Comparison of ENCODE assay signal across 29 mouse cellular contexts in the genomic region with DNA sequence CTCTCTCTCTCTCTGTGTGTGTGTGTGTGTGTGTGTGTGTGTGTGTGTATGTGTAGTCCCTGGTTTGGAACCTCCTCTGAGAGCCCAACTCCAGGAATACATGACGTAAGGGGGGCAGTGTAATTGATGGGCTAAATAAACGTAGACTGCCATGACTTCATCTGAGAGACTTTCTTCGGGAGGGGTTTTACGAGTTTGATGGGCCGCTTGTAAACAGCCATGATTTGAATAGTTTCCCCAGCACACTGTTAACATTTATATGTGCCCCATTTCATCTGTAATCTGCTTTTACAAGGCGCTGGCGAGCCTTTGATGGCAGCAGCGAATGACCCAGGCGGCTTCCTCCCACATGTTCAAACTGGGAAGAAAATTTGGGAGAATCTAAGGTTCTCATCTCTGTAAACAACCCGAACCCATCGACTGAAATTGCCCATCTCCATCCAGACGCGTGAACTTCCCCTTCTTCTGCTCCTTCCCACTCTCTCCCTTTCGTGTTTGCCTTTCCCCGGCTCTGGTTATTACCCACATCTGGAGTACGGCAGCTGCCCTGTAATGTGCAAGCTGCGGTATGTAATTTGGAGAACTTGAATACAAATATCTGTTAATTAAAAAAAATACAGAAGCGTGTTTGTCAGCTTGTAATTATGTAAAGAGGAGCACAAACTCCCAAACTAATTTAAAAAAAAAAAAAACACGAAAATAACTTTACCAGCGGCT. TPM values are rescaled to one million over a fixed set of nuclear protein-coding genes. Genes with fewer than 3 reads are reported as not detected.
DNase-seq lines count a peak whose midpoint lies in the region; ATAC-seq and TF ChIP-seq lines count a peak whose summit lies in the region.
"Had no signal": no experiment of that assay in that cellular context is flagged by ENCODE, and none has a peak within 500 bp of the region (broad histone marks: within the 10 kb centered on the region; RNA-seq: fewer than 3 reads in every experiment).

No protein-coding gene starts in this region.

- 78% methylated on average over 20 of the region's 20 CpGs for WGBS in forebrain, embryonic 14.5 days
- 89% methylated on average over 20 of the region's 20 CpGs for WGBS in forebrain, embryonic 11.5 days
- WGBS in kidney, embryonic 16.5 days: 32% methylated on average over 20 of the region's 20 CpGs
- WGBS in limb, embryonic 12.5 days: 23% methylated on average over 20 of the region's 20 CpGs
- 29% methylated on average over 20 of the region's 20 CpGs for WGBS in neural tube, embryonic 15.5 days

- H3K4me2 ChIP-seq in forebrain, embryonic 14.5 days (ENCODE audit: low read length): no peak overlapping the region
- H3K4me2 ChIP-seq in forebrain, embryonic 11.5 days (ENCODE audit: low read depth, low read length, severe bottlenecking): no peak overlapping the region
- no peak overlapping the region; the same call in 1 of the 2 replicates for H3K4me2 ChIP-seq in kidney, embryonic 16.5 days (replicated peaks; ENCODE audit: low read depth, low read length)
- H3K4me2 ChIP-seq in limb, embryonic 12.5 days: peak overlapping the region; percentile 37
- peak overlapping the region; percentile 9 for H3K4me2 ChIP-seq in neural tube, embryonic 15.5 days
- H3K4me2 ChIP-seq: heart, embryonic 13.5 days; hindbrain, embryonic 14.5 days; liver, embryonic 15.5 days; lung, embryonic 14.5 days; midbrain, embryonic 15.5 days; stomach, embryonic 15.5 days had no signal

- no peaks in the 10 kb centered on the region for H3K36me3 ChIP-seq in forebrain, embryonic 14.5 days (ENCODE audit: control insufficient read depth, insufficient read depth, low read length)
- H3K36me3 ChIP-seq in forebrain, embryonic 11.5 days (ENCODE audit: control insufficient read depth, insufficient read depth, low read length): no peaks in the 10 kb centered on the region
- H3K36me3 ChIP-seq in kidney, embryonic 16.5 days (ENCODE audit: insufficient read depth, low read length): no peaks in the 10 kb centered on the region
- H3K36me3 ChIP-seq in limb, embryonic 12.5 days: no peaks in the 10 kb centered on the region
- H3K36me3 ChIP-seq in neural tube, embryonic 15.5 days: no peaks in the 10 kb centered on the region
- H3K36me3 ChIP-seq: G1E; heart, embryonic 13.5 days; liver, embryonic 15.5 days; midbrain, embryonic 10.5 days; midbrain, embryonic 15.5 days; stomach, embryonic 15.5 days had no signal

- ATAC-seq in forebrain, embryonic 14.5 days: no peak
- ATAC-seq in forebrain, embryonic 11.5 days (replicated peaks; ENCODE audit: low FRiP score): no peak
- no peak for ATAC-seq in kidney, embryonic 16.5 days (ENCODE audit: low FRiP score, low TSS enrichment)
- ATAC-seq in limb, embryonic 12.5 days (ENCODE audit: insufficient number of reproducible peaks, insufficient read depth, low FRiP score, low TSS enrichment, low read depth): peak; percentile 52; the same call in 1 of the 2 replicates
- ATAC-seq in neural tube, embryonic 15.5 days (ENCODE audit: low FRiP score): peak; percentile 50
- ATAC-seq in frontal cortex, adult (ENCODE audit: low TSS enrichment): no peak
- ATAC-seq: forebrain, postnatal 0 days; intestine, postnatal 0 days; midbrain, embryonic 15.5 days had no signal

- DNase-seq in forebrain, embryonic 14.5 days (ENCODE audit: low spot score): peak; percentile 24
- no peak for DNase-seq in forebrain, embryonic 11.5 days (ENCODE audit: low spot score)
- DNase-seq in kidney, postnatal 14 days: peak; percentile 2
- no peak for DNase-seq in gastrocnemius, adult 2 months
- DNase-seq: adrenal gland, postnatal 14 days; cerebellum, adult 11-12 months; cerebellum, adult 9-11 months; forebrain, postnatal 0 days; gastrocnemius, postnatal 36 days; heart, adult 2 months; heart, postnatal 10 days; kidney, postnatal 10 days; layer of hippocampus, adult 9-11 months; lung, embryonic 14.5 days; lung, postnatal 14 days; right cerebral cortex, postnatal 14 days had no signal

- H3K27me3 ChIP-seq in forebrain, embryonic 14.5 days (replicated peaks; ENCODE audit: control insufficient read depth, insufficient read depth, low read length): no peaks in the 10 kb centered on the region
- H3K27me3 ChIP-seq in forebrain, embryonic 11.5 days (ENCODE audit: control insufficient read depth, insufficient read depth, low read length): no peaks in the 10 kb centered on the region
- H3K27me3 ChIP-seq in kidney, embryonic 16.5 days (ENCODE audit: insufficient read depth, low read length): peaks cover 2% of the 10 kb centered on the region; the same call in 1 of the 2 replicates
- H3K27me3 ChIP-seq in limb, embryonic 12.5 days: peaks cover 10% of the 10 kb centered on the region
- H3K27me3 ChIP-seq in neural tube, embryonic 15.5 days (replicated peaks): no peaks in the 10 kb centered on the region
- H3K27me3 ChIP-seq: liver, embryonic 15.5 days; midbrain, embryonic 15.5 days; stomach, embryonic 15.5 days had no signal

- no peak overlapping the region for H3K27ac ChIP-seq in forebrain, embryonic 14.5 days (ENCODE audit: low read depth, low read length)
- H3K27ac ChIP-seq in forebrain, embryonic 11.5 days (ENCODE audit: low read depth, low read length): no peak overlapping the region
- H3K27ac ChIP-seq in kidney, embryonic 16.5 days (ENCODE audit: low read length): no peak overlapping the region
- no peak overlapping the region for H3K27ac ChIP-seq in limb, embryonic 12.5 days
- H3K27ac ChIP-seq in neural tube, embryonic 15.5 days (replicated peaks): no peak overlapping the region
- no peak overlapping the region for H3K27ac ChIP-seq in gastrocnemius, adult 2 months
- H3K27ac ChIP-seq: heart, adult 2 months; heart, embryonic 13.5 days; hindbrain, embryonic 14.5 days; liver, embryonic 15.5 days; midbrain, embryonic 10.5 days; midbrain, embryonic 15.5 days; stomach, embryonic 15.5 days had no signal

- H3K9ac ChIP-seq in forebrain, embryonic 14.5 days (ENCODE audit: low read length): no peak overlapping the region
- H3K9ac ChIP-seq in forebrain, embryonic 11.5 days (ENCODE audit: low read length): no peak overlapping the region
- H3K9ac ChIP-seq in kidney, embryonic 16.5 days (replicated peaks; ENCODE audit: low read length): no peak overlapping the region
- no peak overlapping the region for H3K9ac ChIP-seq in limb, embryonic 12.5 days (replicated peaks)
- no peak overlapping the region for H3K9ac ChIP-seq in neural tube, embryonic 15.5 days (replicated peaks)
- H3K9ac ChIP-seq: forebrain, postnatal 0 days; heart, embryonic 13.5 days; hindbrain, embryonic 14.5 days; liver, embryonic 15.5 days; lung, embryonic 14.5 days; midbrain, embryonic 15.5 days; stomach, embryonic 15.5 days had no signal

- no peaks in the 10 kb centered on the region for H3K9me3 ChIP-seq in forebrain, embryonic 14.5 days (replicated peaks; ENCODE audit: control insufficient read depth, low read length)
- H3K9me3 ChIP-seq in forebrain, embryonic 11.5 days (ENCODE audit: control insufficient read depth, low read length): no peaks in the 10 kb centered on the region
- no peaks in the 10 kb centered on the region for H3K9me3 ChIP-seq in kidney, embryonic 16.5 days (ENCODE audit: low read length)
- no peaks in the 10 kb centered on the region for H3K9me3 ChIP-seq in limb, embryonic 12.5 days
- H3K9me3 ChIP-seq in neural tube, embryonic 15.5 days (replicated peaks): no peaks in the 10 kb centered on the region
- H3K9me3 ChIP-seq: G1E; heart, embryonic 13.5 days; liver, embryonic 15.5 days; midbrain, embryonic 10.5 days; midbrain, embryonic 15.5 days; stomach, embryonic 15.5 days had no signal

- no peaks in the 10 kb centered on the region for H3K4me1 ChIP-seq in forebrain, embryonic 14.5 days (ENCODE audit: control insufficient read depth, insufficient read depth, low read length)
- no peaks in the 10 kb centered on the region for H3K4me1 ChIP-seq in forebrain, embryonic 11.5 days (replicated peaks; ENCODE audit: control insufficient read depth, insufficient read depth, low read length)
- peaks cover 11% of the 10 kb centered on the region for H3K4me1 ChIP-seq in kidney, embryonic 16.5 days (ENCODE audit: insufficient read depth, low read length)
- peaks cover 9% of the 10 kb centered on the region for H3K4me1 ChIP-seq in limb, embryonic 12.5 days (replicated peaks)
- peaks cover 11% of the 10 kb centered on the region for H3K4me1 ChIP-seq in neural tube, embryonic 15.5 days
- H3K4me1 ChIP-seq: heart, embryonic 13.5 days; liver, embryonic 15.5 days; midbrain, embryonic 10.5 days; midbrain, embryonic 15.5 days; stomach, embryonic 15.5 days had no signal

- no peak for TF ChIP-seq CTCF in gastrocnemius, adult 2 months (IDR thresholded peaks at IDR 0.05)

- H3K4me3 ChIP-seq in forebrain, embryonic 14.5 days (ENCODE audit: low read depth, low read length): no peak overlapping the region
- no peak overlapping the region for H3K4me3 ChIP-seq in forebrain, embryonic 11.5 days (ENCODE audit: low read depth, low read length)
- no peak overlapping the region for H3K4me3 ChIP-seq in kidney, embryonic 16.5 days (ENCODE audit: low read length)
- H3K4me3 ChIP-seq in limb, embryonic 12.5 days (replicated peaks): no peak overlapping the region
- no peak overlapping the region for H3K4me3 ChIP-seq in neural tube, embryonic 15.5 days (replicated peaks)
- H3K4me3 ChIP-seq in gastrocnemius, adult 2 months: no peak overlapping the region
- H3K4me3 ChIP-seq: heart, adult 2 months; heart, embryonic 13.5 days; liver, embryonic 15.5 days; midbrain, embryonic 10.5 days; midbrain, embryonic 15.5 days; stomach, embryonic 15.5 days had no signal

- intact Hi-C loops in gastrocnemius, adult 2 months (cut with DNase I): no loop called here

RNA-seq across cellular contexts. Expression of gene Kirrel3, which starts 34.7 kb away (rescaled TPM):
- 31.0 and 43.8 TPM in 2 replicates for polyA plus RNA-seq in forebrain, embryonic 14.5 days (2014; fragmentation: Nextera tagmentation; extraction: Ambion mirVana)
- polyA plus RNA-seq in forebrain, embryonic 11.5 days (2014; fragmentation: Nextera tagmentation; extraction: Ambion mirVana): 5.3 TPM in 2 replicates
- 2.6 and 3.6 TPM in 2 replicates for polyA plus RNA-seq in kidney, embryonic 16.5 days (2015; fragmentation: Nextera tagmentation; extraction: Ambion mirVana)
- polyA plus RNA-seq in limb, embryonic 12.5 days (2016; fragmentation: Nextera tagmentation; extraction: Ambion mirVana): 7.8 and 10.5 TPM in 2 replicates
- 38.3 and 43.7 TPM in 2 replicates for polyA plus RNA-seq in neural tube, embryonic 15.5 days (2015; fragmentation: Nextera tagmentation; extraction: Ambion mirVana)
- total RNA-seq in gastrocnemius, adult 2 months (2021): under 1 TPM; 0.61 to 0.77 TPM
- polyA plus RNA-seq: G1E; liver, adult 2 months had no signal

Comparison
In these comparisons a context has a peak if more than half of its experiments do, and no peak if none do; other contexts are left out.
1. DNase-seq: peak in forebrain, embryonic 14.5 days (single experiment) and kidney, postnatal 14 days (single experiment); none in forebrain, embryonic 11.5 days (single experiment) and gastrocnemius, adult 2 months (single experiment).
2. ATAC-seq: peak in limb, embryonic 12.5 days (single experiment) and neural tube, embryonic 15.5 days (single experiment); none in forebrain, embryonic 14.5 days (single experiment), forebrain, embryonic 11.5 days (single experiment), kidney, embryonic 16.5 days (single experiment) and frontal cortex, adult (single experiment).
3. H3K4me2 ChIP-seq: peak in limb, embryonic 12.5 days (single experiment) and neural tube, embryonic 15.5 days (single experiment); none in forebrain, embryonic 14.5 days (single experiment), forebrain, embryonic 11.5 days (single experiment) and kidney, embryonic 16.5 days (single experiment).